Mouse (Mus musculus) spleen, adult 18-20 months (tissue): ENCODE measurements around the gene Rapgef4.
A peak's percentile ranks its signal among the peaks of the same experiment; 100 is the strongest.

Source experiments
- DNase-seq, 2 experiments: peaks; one replicate each; pipeline ENCODE4 v3.0.0; 2022; ENCODE audit warnings: mixed read lengths in 2 of 2

Gene Rapgef4

GRCm38 (mm10) chr2:71985730-71986129, 4.7 kb downstream of the Rapgef4 start:
- DNase-seq = no peak

DNA sequence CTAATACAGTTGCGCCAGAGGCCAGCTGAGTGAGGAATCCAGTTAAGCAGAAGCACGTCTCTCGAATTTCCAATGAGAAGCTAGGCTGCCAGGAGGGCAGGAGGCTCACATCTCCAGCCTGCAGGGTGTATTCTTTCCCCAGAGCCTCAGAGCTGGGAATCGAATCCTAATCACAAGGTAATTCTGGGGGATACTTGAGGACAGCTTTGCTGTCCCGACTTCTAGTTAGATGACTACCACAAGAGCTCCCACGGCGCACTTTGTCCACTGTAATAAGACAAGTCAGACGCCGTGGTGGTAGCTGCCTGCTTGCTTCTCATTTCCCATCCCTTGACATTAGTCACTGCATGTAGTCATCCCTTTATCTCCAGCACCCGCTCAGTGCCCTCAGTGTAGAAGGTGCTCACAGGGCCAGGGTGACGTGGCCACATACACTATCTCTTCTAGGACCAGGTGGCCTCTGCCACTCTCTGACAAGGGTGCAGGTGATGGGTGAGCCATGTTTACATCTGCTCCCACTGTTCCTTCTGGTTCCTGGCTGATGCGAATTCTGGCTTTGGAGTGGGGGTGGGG, 5.3 kb downstream of the Rapgef4 start:
- no peak for DNase-seq

DNA sequence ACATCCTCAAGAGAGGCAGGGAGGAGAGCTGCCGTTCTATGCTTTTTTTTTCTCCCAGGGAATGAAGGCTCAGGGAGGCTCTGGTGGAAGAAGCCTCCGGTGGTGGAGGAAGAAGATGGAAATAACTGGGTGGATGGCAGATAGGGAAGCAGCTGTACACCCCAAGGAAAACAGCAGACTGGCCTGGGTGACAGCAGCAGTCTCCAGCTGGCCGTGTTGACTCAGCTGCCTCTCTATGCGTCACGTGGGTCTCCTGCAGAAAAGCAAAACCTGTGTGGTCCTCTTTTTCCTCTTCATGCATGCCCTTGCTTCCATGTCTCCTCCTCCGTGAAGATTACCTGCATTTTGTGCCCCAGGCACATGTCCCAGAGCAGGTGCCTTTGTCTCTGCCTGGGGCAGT, 7.5 kb downstream of the Rapgef4 start:
- DNase-seq = no peak

DNA sequence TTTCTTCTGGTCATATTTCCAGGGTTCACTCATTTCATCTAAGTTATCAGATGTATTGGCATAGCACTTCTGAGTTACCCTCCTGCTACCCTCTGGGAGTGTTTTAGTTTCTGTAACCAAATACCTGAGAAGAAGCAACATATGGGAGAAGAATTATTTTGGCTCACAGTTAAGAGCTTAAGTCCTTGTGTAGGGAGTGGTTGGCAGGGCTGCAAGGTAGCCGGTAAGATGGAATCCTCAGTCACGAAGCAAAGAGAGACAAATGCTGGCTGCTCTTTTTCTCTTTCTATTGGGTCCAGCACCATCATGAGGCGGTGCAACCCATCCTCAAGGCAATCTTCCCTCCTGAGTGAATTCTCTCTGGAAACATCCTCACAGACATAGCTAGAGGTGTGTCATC, 11.1 kb downstream of the Rapgef4 start:
- no peak for DNase-seq

GRCm38 (mm10) chr2:71993729-71994423, 12.8 kb downstream of the Rapgef4 start:
- no peak for DNase-seq

DNA sequence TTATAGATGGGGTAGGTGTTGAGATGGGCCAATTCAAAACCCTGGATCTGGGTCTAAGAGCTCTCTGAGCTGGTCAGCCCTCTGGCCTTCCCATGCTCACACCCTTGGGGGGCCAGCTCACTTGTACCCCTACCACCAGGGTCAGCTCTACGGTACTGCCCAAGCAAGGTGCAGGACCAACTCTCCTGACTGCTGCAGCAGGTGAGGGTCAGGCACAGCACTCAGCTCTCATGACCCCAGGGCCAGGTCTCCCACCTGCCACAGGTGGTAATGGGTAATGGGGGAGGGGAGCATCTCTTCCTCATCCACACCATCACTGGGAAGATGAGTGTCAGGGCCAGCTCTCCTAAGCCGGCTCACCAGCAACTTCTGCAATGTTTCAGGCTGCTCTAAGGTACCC, 17.5 kb downstream of the Rapgef4 start:
- DNase-seq = no peak

GRCm38 (mm10) chr2:72000102-72000501, 19.1 kb downstream of the Rapgef4 start:
- DNase-seq = no peak

GRCm38 (mm10) chr2:72002843-72003370, 21.9 kb downstream of the Rapgef4 start:
- DNase-seq = no peak

GRCm38 (mm10) chr2:72003756-72004525, 22.9 kb downstream of the Rapgef4 start:
- no peak for DNase-seq

GRCm38 (mm10) chr2:72005051-72005450, 24.0 kb downstream of the Rapgef4 start:
- no peak for DNase-seq

DNA sequence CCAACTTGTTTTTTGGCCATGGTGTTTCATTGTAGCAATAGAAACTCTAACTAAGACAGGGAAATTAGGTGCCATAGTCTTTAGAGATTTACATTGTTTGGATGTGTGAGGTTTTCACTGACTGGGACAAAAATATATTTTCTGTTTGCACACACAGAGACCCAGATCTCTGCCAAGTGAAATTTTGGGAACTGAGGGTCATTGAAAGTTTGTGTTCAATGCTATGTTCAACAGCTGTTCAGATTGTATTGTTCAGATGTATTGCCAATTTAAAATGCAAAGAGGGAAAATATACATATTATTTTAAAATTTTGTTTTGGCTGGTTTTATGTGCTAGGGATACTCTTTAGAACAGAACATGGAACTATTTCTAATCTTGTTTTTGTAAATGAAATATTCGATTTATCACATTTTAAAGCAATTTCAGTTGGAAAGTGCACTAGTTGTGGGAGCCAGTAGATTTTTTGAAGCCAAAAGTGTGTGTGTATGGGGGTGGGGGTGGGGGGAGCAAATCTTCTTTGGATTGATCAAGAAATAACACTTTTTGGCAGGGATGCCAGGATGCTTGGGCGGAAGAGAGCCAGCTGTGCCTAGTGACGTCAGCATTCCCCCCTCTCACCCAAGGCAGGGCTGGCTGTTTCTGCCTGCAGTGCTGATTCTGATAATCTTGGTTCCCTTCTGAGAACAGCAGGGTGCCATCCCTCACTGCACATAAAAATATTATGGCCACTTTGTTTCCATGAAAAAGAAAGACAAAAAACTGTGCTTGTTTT, 28.6 kb downstream of the Rapgef4 start:
- peak in 1 of 2 experiments; percentile 4 for DNase-seq

DNA sequence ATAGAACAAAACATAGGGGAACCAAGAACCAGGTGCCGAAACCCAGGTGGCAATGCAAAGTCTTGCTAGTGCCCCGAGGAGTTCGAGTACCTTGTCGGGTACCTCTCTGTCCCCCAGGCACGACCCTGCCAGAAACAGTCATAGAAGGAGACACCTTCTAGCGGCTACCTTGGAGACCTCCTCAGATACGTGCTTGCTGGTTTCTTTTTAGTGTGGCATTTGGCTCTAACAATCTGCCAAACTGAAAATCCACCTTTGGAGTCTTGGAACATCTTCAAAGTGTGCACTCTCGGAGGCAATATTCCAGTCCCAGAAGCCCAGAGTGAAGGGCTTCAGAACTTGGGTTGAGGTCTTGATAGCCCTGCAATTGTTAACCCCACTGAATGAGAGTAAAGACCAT, 34.3 kb downstream of the Rapgef4 start:
- DNase-seq = no peak

DNA sequence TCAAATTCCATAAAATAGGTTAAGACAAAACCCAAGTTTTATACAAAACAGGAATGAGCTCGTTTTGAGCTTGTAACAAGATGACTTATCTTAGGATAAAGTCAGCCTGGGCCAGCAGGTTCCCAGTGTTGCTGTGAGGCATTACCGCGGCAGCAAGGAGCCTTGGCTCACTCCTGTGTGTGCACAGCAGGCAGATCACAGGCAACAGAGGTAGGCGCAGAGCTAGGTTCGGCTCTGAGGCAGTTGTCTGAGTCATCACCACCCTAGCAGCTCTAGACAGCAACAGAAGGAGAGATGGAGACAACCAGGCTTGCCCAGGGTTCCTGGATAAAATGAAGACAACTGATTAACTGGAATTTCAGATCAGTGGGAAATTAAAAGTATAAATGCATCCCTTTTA, 35.0 kb downstream of the Rapgef4 start:
- DNase-seq = no peak

DNA sequence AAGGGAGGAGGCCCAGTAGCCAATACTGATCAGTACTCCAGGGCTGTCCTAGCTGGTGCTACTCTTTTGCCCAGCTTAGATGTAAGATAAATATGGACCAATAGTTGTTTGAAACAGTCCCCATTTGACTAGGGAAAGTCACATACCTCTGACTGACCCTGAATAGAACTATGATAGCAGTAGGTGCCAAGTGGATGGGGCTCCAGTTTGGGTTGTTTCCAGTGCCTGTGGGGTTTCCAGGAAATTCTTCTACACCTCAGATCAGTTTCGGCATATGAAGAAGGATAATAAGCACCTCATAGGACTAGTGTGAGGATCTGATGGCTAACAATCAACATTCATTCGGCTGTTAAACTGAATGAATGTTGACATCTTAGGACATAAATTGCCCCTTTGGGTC, 36.1 kb downstream of the Rapgef4 start:
- DNase-seq = no peak

DNA sequence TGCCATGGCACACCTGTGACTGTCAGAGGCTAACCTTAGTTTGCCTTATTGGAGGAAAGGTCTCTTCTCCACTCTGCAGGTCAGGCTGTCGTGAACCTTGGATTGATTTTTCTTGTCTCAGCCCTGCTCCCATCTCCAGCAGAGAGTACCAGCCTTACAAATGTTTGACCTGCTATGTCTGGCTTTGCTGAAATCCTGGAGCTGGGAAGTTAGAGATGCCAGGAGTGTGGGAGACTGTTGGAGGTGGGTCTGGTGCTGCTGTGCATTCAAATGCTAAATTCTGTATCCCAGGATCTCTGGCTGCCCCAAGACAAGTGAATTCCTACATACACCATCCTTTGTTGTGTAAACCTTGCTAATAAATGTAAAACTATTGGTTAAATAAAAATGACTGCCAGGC, 37.7 kb downstream of the Rapgef4 start:
- no peak for DNase-seq

DNA sequence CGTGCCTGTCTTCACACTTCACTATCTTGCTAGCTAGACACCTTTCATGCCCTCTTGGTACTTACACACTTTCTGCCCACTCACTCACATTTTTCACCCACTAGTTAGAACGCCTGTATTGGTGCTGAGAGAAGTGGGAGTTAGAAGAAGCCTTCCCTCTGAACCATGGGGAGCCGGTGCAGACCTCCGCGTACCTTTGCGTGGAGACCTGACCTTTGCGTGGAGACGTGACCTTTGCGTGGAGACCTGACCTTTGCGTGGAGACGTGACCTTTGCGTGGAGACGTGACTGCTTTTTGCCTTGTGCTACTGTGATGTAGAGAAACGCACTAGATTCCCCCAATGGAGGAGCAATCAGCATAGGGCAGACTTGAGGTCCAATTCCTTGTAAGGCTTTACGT, 39.7 kb downstream of the Rapgef4 start:
- no peak for DNase-seq

- no peak for DNase-seq
These were observed 40.4 kb downstream of the Rapgef4 start for GRCm38 (mm10) chr2:72021440-72021839.

DNA sequence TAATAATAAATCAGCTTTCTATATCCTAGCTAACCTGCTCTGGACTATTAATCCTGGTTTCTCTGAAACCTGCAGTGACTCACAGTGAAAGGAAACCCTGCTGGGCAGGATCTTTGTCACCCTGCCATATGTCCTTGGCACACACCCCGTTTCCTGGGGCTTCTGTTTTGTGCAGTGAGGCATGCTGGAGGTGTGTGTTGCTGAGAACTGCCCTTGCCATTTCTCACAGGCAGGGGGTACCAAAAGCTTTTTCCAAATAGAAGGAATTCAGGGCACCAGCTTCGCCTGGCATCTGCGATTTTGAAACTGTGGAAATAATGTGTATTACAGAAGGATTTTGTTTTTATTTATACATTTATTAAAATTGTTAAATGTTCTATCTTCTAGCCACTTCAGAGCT, 40.8 kb downstream of the Rapgef4 start:
- no peak for DNase-seq

- no peak for DNase-seq
These were observed 42.8 kb downstream of the Rapgef4 start for GRCm38 (mm10) chr2:72023791-72024190.

DNA sequence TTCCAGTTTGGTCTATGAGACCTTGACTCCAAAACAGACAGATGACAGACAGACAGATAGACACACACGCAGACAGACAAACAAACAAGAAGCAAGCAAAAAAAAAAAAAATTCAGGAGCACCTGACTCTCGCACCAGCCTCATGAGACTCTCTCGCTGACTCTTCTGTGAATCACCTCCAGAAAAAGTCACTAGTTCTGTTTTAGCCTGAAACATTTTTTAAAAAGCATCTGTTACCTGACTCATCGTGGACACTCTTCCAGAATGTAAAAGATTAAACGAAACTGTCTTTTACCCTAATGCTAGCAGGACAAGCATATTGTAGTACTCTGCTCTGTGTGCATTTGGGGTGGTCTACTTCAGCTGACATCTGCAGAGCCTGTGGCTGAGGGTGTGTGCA, 44.6 kb downstream of the Rapgef4 start:
- DNase-seq = no peak

GRCm38 (mm10) chr2:72026506-72026905, 45.5 kb downstream of the Rapgef4 start:
- no peak for DNase-seq

DNA sequence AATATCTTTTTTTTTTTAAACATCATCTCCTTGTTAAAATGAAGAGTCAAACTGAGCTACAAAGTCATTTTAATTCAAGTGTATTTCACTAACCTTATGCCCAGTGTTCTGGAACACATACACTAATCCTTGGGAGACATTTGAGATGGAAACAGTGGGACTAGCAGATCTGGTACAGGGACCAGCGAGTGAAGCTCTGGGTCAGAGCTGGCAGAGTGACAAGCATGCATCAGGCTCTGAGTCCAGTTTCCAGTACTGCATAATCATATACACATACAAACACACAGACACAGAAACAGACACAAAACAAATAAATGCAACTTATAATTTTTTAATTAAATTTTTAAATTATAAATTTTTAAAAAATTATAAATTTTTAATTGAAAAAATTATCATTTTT, 48.0 kb downstream of the Rapgef4 start:
- DNase-seq = no peak

DNA sequence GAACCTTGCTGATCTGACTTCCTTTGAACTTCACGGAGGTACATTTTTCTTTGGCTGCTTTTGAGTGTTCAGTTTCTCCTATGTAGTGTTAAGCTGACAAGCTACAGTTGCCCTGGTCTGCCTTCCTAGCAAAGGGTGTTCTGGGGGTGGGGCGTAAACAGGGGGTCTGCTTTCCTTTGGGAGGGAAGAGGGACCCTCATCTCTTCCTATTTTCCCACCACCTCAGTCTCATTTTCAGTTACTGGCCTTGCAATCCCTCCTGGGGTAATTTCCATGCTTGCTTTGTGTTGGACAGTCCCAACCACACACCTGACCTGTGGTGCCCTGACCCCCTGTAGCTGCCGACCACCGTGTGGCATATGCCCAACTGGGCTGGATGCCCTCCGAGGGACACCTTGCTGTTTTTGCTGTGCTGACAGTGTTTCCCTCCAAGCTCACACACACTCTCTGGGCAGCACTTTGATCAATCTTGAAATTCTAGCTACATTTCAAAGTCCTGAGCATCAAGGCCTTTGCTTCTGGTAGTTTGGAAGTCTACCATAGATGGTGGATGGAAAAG, 48.6 kb downstream of the Rapgef4 start:
- DNase-seq = no peak
